Mouse (Mus musculus) adrenal gland, adult 18-20 months (tissue): ENCODE results near the gene Fpr3. TPM values are rescaled to one million over a fixed set of nuclear protein-coding genes. Genes with fewer than 3 reads are reported as not detected.
A peak's percentile ranks its signal among the peaks of the same experiment; 100 is the strongest.
"Not testable (repeated sequence)": the region's sequence is repeated elsewhere in the genome, so short reads cannot be mapped to it uniquely, and the experiment has no call there.

Experiments used
- DNase-seq, 2 experiments: peaks; one replicate each; pipeline ENCODE4 v3.0.0; 2021 to 2022; ENCODE audit warnings: low spot score in 2 of 2
- long read RNA-seq, 2 experiments: library from polyadenylated mRNA; stranded (forward); transcript quantifications; one replicate each; pipeline ENCODE4 v2.0.0; 2021
- total RNA-seq, 2 experiments: library from RNA; stranded (reverse); gene quantifications; 1 replicate in 1 of 2; 2 replicates in 1 of 2; pipeline ENCODE4 v1.2.3; 2021

Gene Fpr3
- not detected for total RNA-seq
- long read RNA-seq, experiment 1, result 0 reads
- long read RNA-seq, experiment 2, result 0 reads

DNA sequence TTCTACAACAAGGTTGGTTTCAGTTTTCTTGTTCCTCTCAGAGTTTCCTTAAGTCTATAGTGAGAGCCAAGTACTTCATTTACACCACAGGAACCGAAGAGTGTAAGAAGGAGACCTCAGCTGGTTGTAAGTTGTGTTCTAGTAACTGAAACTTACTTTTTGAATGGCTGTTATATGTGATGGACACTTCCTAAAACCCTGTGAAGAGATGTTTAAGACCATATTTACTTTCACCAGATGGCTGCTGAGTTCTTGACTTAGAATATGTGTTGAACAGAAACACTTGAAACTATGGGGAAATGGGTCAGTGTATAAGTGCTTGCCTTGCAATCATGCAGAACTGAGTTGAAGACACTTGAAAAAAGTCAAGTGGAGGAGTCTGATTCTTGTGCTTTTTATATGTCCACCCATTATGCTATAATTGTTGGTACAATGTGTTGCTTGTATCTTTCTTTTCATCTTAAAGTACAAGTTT is at the start of gene Fpr3, which contains the start of gene Fpr2:
Gene Fpr3 (plus strand): TSS at position 79 of the 475 bp plus-strand sequence.
Gene Fpr2 (plus strand): TSS at position 51 of the 475 bp plus-strand sequence.
- DNase-seq, result no peak

GRCm38 (mm10) chr17:17837919-17838701 is 49.5 kb upstream of the Fpr3 start:
- DNase-seq, result peak; percentile 95 to 96

- no peak for DNase-seq
Observed at GRCm38 (mm10) chr17:17839276-17839675, 48.4 kb upstream of the Fpr3 start.

GRCm38 (mm10) chr17:17840796-17841195 is 46.9 kb upstream of the Fpr3 start:
- no peak for DNase-seq

GRCm38 (mm10) chr17:17843534-17844261 is 44.0 kb upstream of the Fpr3 start:
- DNase-seq, result no peak

DNA sequence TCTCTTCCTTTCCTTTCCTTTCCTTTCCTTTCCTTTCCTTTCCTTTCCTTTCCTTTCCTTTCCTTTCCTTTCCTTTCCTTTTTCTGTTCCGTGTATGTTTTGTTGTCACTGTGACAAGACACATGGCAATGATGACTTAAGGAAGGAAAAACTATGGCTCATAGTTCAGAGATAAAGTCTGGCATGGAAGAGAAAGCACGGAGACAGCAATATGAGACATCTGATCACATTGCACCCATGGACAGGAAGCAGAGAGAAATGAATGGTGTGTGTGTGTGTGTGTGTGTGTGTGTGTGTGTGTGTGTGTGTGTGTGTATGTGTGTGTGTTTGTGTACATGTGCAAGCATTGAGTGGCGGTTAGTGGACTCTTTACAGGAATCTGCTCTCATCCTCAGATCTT is 43.0 kb upstream of the Fpr3 start:
- DNase-seq, result not testable (repeated sequence)

GRCm38 (mm10) chr17:17845187-17846027 is 42.2 kb upstream of the Fpr3 start:
- peak in 1 of 2 experiments; percentile 18 for DNase-seq

DNA sequence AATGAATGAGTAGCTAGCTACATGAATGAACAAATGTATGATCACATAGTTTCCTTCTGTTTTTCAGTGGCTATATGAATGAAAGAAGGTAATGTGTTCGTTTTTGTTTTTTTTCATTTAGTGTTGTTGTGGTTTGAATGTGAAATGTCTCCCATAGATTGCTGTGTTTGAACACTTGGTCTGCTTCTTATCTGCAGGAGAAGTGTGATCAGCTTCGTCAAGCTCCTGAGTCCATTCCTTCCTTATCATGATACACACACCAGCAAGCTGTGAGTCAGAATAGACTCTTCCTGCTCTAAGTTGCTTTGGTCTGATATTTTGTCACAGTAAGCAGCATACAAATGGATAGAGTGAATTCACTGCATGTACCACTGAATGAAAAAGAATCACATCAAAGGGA is 38.7 kb upstream of the Fpr3 start:
- DNase-seq, result no peak

DNA sequence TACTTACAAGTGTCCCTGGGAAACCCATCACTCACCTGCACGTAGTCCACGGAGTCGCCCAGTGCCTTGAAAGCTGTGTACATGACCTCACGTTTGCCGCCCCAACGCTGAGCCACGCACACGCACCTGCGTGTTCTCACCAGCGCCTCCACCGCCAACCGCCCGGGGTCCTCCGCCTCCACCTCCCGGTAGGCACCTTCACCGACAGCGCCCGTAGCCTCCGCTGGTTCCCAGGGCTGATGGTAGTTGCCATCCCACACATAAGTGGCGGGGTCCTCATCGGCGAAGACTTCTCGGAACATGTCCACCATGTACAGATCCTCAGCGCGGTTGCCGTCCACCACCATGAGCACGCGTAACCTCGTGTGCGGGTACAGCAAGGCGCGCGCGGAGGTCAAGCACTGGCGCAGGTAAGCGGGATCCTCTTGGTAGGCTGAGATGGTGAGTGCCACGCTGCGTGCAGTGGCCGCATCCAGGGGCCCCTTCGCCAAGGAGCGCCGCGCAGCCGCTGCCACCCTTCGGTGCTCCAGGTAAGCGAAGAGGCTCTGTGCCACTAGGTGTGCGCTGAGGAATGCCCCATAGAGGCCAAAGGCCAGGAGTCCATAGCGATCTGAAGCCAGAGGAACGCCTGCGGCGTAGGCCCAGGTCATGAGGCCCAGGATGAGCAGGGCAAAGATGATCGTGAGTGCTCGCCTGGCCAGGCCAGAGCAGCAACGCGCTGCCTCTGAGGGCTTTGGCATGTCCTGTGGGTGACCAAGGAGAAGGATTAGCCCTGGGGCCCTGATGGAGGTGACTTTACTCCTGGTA is 37.5 kb upstream of the Fpr3 start:
- no peak for DNase-seq

- no peak for DNase-seq
Observed at GRCm38 (mm10) chr17:17855064-17855838, 32.4 kb upstream of the Fpr3 start, which contains the start of gene Has1. TSS of gene Has1 (minus strand) at chr17:17855205.

DNA sequence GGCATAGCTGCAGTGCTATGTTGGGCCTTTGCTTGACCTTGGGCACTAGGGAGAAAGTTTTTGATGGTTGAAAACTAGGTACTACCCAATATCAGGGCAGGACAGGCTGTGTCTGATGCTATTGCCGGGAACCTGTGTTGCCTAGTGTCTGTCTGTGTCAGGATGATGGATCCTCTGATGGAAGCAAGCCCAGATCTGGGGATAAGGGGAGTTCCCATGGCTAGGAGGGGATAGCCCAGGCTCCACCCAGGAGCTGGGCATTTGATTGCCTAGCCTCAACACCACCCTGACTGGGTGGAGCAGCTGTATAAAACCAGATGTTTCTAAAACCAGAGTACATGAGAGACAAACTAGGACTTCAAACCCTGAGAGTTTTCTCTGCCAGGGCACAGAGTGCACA is 31.0 kb upstream of the Fpr3 start:
- DNase-seq, result no peak

GRCm38 (mm10) chr17:17857446-17857845 is 30.2 kb upstream of the Fpr3 start:
- no peak for DNase-seq

- DNase-seq, result no peak
Observed at GRCm38 (mm10) chr17:17860110-17860509, 27.5 kb upstream of the Fpr3 start.

DNA sequence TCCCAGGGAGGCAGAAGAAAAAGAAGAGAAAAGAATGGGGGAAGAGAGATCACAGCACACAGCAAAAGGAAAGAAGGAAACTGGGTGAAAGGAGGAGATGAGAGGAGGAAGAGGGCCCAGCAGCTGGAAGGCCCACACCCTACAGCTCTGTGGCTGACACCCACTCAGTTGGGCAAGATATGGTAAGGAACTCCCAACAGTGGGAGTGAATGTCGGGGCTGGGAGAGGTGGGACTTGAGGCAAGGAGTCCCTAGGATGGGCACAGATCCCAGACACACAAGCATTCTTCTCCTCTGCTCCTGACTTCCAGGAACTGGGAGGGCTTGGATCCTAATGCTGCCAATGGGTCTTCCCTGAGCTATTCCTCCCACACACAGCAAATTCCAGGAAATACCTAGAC is 25.3 kb upstream of the Fpr3 start:
- no peak for DNase-seq

DNA sequence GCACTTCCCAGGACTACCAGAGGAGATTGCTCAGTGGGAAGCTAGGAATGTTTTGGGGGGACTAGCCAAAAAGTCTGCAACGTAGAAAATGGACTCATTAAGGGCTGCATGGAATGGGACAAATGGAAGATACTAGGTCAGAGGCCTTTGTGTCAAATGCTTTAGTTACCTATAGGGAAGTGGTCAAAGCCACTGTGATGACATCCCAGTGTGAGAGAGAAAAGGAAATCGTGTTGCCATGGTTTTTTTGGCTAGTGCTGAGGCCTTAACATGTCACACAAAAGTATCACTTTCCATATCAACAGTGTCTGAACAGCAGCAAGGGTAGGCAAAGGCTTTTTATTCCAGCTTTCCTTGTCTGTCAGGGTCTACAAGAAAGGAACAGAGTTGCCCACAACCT is 22.5 kb upstream of the Fpr3 start:
- no peak for DNase-seq

DNA sequence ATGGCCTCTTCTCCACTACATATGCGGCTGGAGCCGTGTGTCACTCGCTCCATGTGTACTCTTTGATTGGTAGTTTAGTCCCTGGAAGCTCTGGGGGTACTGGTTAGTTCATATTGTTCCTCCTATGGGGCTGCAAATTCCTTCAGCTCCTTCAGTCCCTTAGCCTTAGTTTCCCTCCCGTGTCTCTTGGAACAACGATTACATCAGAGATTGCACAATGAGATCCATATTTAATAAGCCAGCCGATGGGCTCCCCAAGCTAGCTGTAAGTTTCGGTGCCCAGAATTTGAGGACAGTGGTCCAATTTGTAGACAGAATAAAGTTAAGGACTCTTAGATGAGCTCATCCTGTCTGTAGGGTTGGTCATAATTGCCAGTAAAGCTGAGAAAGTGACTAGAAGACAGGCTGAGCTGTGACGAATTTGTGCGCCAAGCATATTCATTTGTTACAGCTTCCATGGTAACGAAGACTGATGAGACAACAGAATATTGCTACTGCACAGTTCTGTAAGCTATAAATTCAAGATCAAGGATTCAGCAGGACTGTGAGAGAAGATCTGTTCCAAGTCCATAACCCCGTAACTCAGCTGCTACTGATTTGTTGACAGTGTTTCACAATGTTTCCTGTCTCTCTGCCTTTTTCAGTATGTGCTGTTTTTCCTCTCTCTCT is 20.7 kb upstream of the Fpr3 start:
- no peak for DNase-seq

- no peak for DNase-seq
Observed at GRCm38 (mm10) chr17:17870892-17871550, 16.6 kb upstream of the Fpr3 start.

DNA sequence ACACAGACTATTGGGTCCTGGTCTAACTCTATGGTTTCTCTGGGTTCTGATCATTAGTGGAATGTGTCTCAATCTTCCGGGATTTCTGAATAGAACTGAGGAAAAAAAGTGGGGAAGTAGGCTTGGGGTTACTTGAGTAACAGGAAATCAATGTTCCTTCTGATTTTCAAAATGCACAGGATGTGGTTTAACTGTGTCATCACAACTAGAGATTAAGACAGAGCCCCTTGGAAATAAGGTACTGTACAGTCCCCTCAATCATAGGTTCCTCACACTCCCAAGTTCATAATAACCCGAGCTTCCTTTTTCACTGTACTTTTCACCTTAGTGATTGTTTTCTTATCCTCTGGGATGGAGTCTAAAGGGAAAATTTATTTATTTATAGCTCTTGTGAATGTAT is 16.0 kb upstream of the Fpr3 start:
- no peak for DNase-seq
